Mouse (Mus musculus): ENCODE measurements around the gene Prc1. TPM values are rescaled to one million over a fixed set of nuclear protein-coding genes. Genes with fewer than 3 reads are reported as not detected.

Gene Prc1
- polyA plus RNA-seq, 2 experiments: 79.9 to 111 TPM

- no peak overlapping the region for H3K4me2 ChIP-seq (replicated peaks; ENCODE audit: low read depth, low read length, severe bottlenecking)
- H3K9ac ChIP-seq (ENCODE audit: low read depth, low read length, severe bottlenecking): no peak overlapping the region
- no peak overlapping the region for H3K27ac ChIP-seq (replicated peaks; ENCODE audit: low read depth, low read length)
- 84% methylated on average over 8 of the region's 8 CpGs for WGBS
- H3K9me3 ChIP-seq (ENCODE audit: control insufficient read depth, low read length): no peaks in the 10 kb centered on the region
- H3K36me3 ChIP-seq (ENCODE audit: control insufficient read depth, insufficient read depth, low read length): peaks cover 81% of the 10 kb centered on the region
- TF ChIP-seq POLR2A (IDR thresholded peaks at IDR 0.05; ENCODE audit: borderline replicate concordance, extremely low read depth, insufficient read depth, insufficient read length): no peak
- ATAC-seq (ENCODE audit: low FRiP score, low read depth) (peak; percentile 42; the same call in 1 of the 2 replicates), DNase-seq (ENCODE audit: low spot score) (no peak)
- H3K4me1 ChIP-seq (ENCODE audit: control insufficient read depth, insufficient read depth, low read length): no peaks in the 10 kb centered on the region
- no peaks in the 10 kb centered on the region for H3K27me3 ChIP-seq (ENCODE audit: control insufficient read depth, insufficient read depth, low read length)
- no peak overlapping the region for H3K4me3 ChIP-seq (replicated peaks; ENCODE audit: low read length)
Observed at GRCm38 (mm10) chr7:80357156-80357555, 62.9 kb downstream of the Prc1 start.

GRCm38 (mm10) chr7:80358039-80358438 is 63.8 kb downstream of the Prc1 start:
- ATAC-seq (ENCODE audit: low FRiP score, low read depth) (no peak), DNase-seq (ENCODE audit: low spot score) (no peak)
- Histone ChIP-seq H3K9ac (ENCODE audit: low read depth, low read length, severe bottlenecking) (no peak overlapping the region), H3K4me3 (replicated peaks; ENCODE audit: low read length) (no peak overlapping the region), H3K9me3 (ENCODE audit: control insufficient read depth, low read length) (no peaks in the 10 kb centered on the region), H3K4me2 (replicated peaks; ENCODE audit: low read depth, low read length, severe bottlenecking) (no peak overlapping the region), H3K27ac (replicated peaks; ENCODE audit: low read depth, low read length) (no peak overlapping the region), H3K27me3 (ENCODE audit: control insufficient read depth, insufficient read depth, low read length) (no peaks in the 10 kb centered on the region), H3K36me3 (ENCODE audit: control insufficient read depth, insufficient read depth, low read length) (peaks cover 81% of the 10 kb centered on the region), H3K4me1 (ENCODE audit: control insufficient read depth, insufficient read depth, low read length) (no peaks in the 10 kb centered on the region)
- WGBS: 80% methylated on average over 4 of the region's 4 CpGs
- TF ChIP-seq POLR2A (IDR thresholded peaks at IDR 0.05; ENCODE audit: borderline replicate concordance, extremely low read depth, insufficient read depth, insufficient read length): no peak

- H3K27ac ChIP-seq (replicated peaks; ENCODE audit: low read depth, low read length): no peak overlapping the region
- no peaks in the 10 kb centered on the region for H3K4me1 ChIP-seq (ENCODE audit: control insufficient read depth, insufficient read depth, low read length)
- DNase-seq (ENCODE audit: low spot score) (no peak), ATAC-seq (ENCODE audit: low FRiP score, low read depth) (no peak)
- H3K36me3 ChIP-seq (ENCODE audit: control insufficient read depth, insufficient read depth, low read length): peaks cover 82% of the 10 kb centered on the region
- no peak overlapping the region for H3K9ac ChIP-seq (ENCODE audit: low read depth, low read length, severe bottlenecking)
- no peak overlapping the region for H3K4me3 ChIP-seq (replicated peaks; ENCODE audit: low read length)
- H3K9me3 ChIP-seq (ENCODE audit: control insufficient read depth, low read length): no peaks in the 10 kb centered on the region
- no peak for TF ChIP-seq POLR2A (IDR thresholded peaks at IDR 0.05; ENCODE audit: borderline replicate concordance, extremely low read depth, insufficient read depth, insufficient read length)
- no peaks in the 10 kb centered on the region for H3K27me3 ChIP-seq (ENCODE audit: control insufficient read depth, insufficient read depth, low read length)
- H3K4me2 ChIP-seq (replicated peaks; ENCODE audit: low read depth, low read length, severe bottlenecking): no peak overlapping the region
- WGBS: 57% methylated on average over 3 of the region's 3 CpGs
Observed at GRCm38 (mm10) chr7:80360435-80360834, 66.2 kb downstream of the Prc1 start.

- no peak overlapping the region for H3K9ac ChIP-seq (ENCODE audit: low read depth, low read length, severe bottlenecking)
- peaks cover 66% of the 10 kb centered on the region for H3K36me3 ChIP-seq (ENCODE audit: control insufficient read depth, insufficient read depth, low read length)
- no peak overlapping the region for H3K27ac ChIP-seq (replicated peaks; ENCODE audit: low read depth, low read length)
- no peak for DNase-seq (ENCODE audit: low spot score)
- no peak for TF ChIP-seq POLR2A (IDR thresholded peaks at IDR 0.05; ENCODE audit: borderline replicate concordance, extremely low read depth, insufficient read depth, insufficient read length)
- no peaks in the 10 kb centered on the region for H3K27me3 ChIP-seq (ENCODE audit: control insufficient read depth, insufficient read depth, low read length)
- no peak overlapping the region for H3K4me3 ChIP-seq (replicated peaks; ENCODE audit: low read length)
- no peaks in the 10 kb centered on the region for H3K9me3 ChIP-seq (ENCODE audit: control insufficient read depth, low read length)
- H3K4me2 ChIP-seq (replicated peaks; ENCODE audit: low read depth, low read length, severe bottlenecking): no peak overlapping the region
- 88% methylated on average over 2 of the region's 2 CpGs for WGBS
- peaks cover 12% of the 10 kb centered on the region for H3K4me1 ChIP-seq (ENCODE audit: control insufficient read depth, insufficient read depth, low read length)
- ATAC-seq (ENCODE audit: low FRiP score, low read depth): no peak
Observed at GRCm38 (mm10) chr7:80365759-80366158, 71.5 kb downstream of the Prc1 start.

Other genes starting within 250 kb of the Prc1 start
- gene Idh2, start 179.1 kb upstream of the Prc1 start, polyA plus RNA-seq (2012; rRNA removed): 457 and 501 TPM in 2 replicates
- gene Idh2, start 179.1 kb upstream of the Prc1 start, polyA plus RNA-seq (2014; fragmentation: Nextera tagmentation; extraction: Ambion mirVana): 580 and 595 TPM in 2 replicates
- gene Sema4b, start 107.6 kb upstream of the Prc1 start, polyA plus RNA-seq (2012; rRNA removed): 8.2 and 12.3 TPM in 2 replicates
- gene Sema4b, start 107.6 kb upstream of the Prc1 start, polyA plus RNA-seq (2014; fragmentation: Nextera tagmentation; extraction: Ambion mirVana): 11.5 and 12.0 TPM in 2 replicates
- 37.8 and 52.0 TPM in 2 replicates for gene Cib1, start 61.6 kb upstream of the Prc1 start, polyA plus RNA-seq (2012; rRNA removed)
- 66.1 and 72.1 TPM in 2 replicates for gene Cib1, start 61.6 kb upstream of the Prc1 start, polyA plus RNA-seq (2014; fragmentation: Nextera tagmentation; extraction: Ambion mirVana)
- 2.0 TPM in 2 replicates for gene Gdpgp1, start 61.6 kb upstream of the Prc1 start, polyA plus RNA-seq (2012; rRNA removed)
- 2.1 and 2.4 TPM in 2 replicates for gene Gdpgp1, start 61.6 kb upstream of the Prc1 start, polyA plus RNA-seq (2014; fragmentation: Nextera tagmentation; extraction: Ambion mirVana)
- 0.28 and 0.59 TPM in 2 replicates for gene Ttll13, start 48.1 kb upstream of the Prc1 start, polyA plus RNA-seq (2012; rRNA removed)
- 0.73 and 0.94 TPM in 2 replicates for gene Ttll13, start 48.1 kb upstream of the Prc1 start, polyA plus RNA-seq (2014; fragmentation: Nextera tagmentation; extraction: Ambion mirVana)
- 50.0 and 51.6 TPM in 2 replicates for gene Ngrn, start 33.2 kb upstream of the Prc1 start, polyA plus RNA-seq (2012; rRNA removed)
- 47.5 and 49.9 TPM in 2 replicates for gene Ngrn, start 33.2 kb upstream of the Prc1 start, polyA plus RNA-seq (2014; fragmentation: Nextera tagmentation; extraction: Ambion mirVana)
- gene Vps33b, start 24.8 kb upstream of the Prc1 start, polyA plus RNA-seq (2012; rRNA removed): 17.0 and 19.1 TPM in 2 replicates
- 8.6 and 9.2 TPM in 2 replicates for gene Vps33b, start 24.8 kb upstream of the Prc1 start, polyA plus RNA-seq (2014; fragmentation: Nextera tagmentation; extraction: Ambion mirVana)
- gene Rccd1, start 30.0 kb downstream of the Prc1 start, polyA plus RNA-seq (2012; rRNA removed): 22.5 and 26.2 TPM in 2 replicates
- 8.0 and 10.2 TPM in 2 replicates for gene Rccd1, start 30.0 kb downstream of the Prc1 start, polyA plus RNA-seq (2014; fragmentation: Nextera tagmentation; extraction: Ambion mirVana)
- 55.1 and 62.6 TPM in 2 replicates for gene Unc45a, start 46.6 kb downstream of the Prc1 start, polyA plus RNA-seq (2012; rRNA removed)
- 36.9 and 40.4 TPM in 2 replicates for gene Unc45a, start 46.6 kb downstream of the Prc1 start, polyA plus RNA-seq (2014; fragmentation: Nextera tagmentation; extraction: Ambion mirVana)
- 48.8 and 50.4 TPM in 2 replicates for gene Hddc3, start 48.7 kb downstream of the Prc1 start, polyA plus RNA-seq (2012; rRNA removed)
- gene Hddc3, start 48.7 kb downstream of the Prc1 start, polyA plus RNA-seq (2014; fragmentation: Nextera tagmentation; extraction: Ambion mirVana): 23.1 and 23.8 TPM in 2 replicates
- 64.8 and 89.1 TPM in 2 replicates for gene Man2a2, start 76.9 kb downstream of the Prc1 start, polyA plus RNA-seq (2012; rRNA removed)
- 14.8 and 18.4 TPM in 2 replicates for gene Man2a2, start 76.9 kb downstream of the Prc1 start, polyA plus RNA-seq (2014; fragmentation: Nextera tagmentation; extraction: Ambion mirVana)
- gene Fes, start 93.5 kb downstream of the Prc1 start, polyA plus RNA-seq (2012; rRNA removed): 23.5 and 26.0 TPM in 2 replicates
- gene Fes, start 93.5 kb downstream of the Prc1 start, polyA plus RNA-seq (2014; fragmentation: Nextera tagmentation; extraction: Ambion mirVana): 12.6 and 14.5 TPM in 2 replicates
- gene Furin, start 111.0 kb downstream of the Prc1 start, polyA plus RNA-seq (2012; rRNA removed): 40.5 and 58.3 TPM in 2 replicates
- 17.0 and 19.8 TPM in 2 replicates for gene Furin, start 111.0 kb downstream of the Prc1 start, polyA plus RNA-seq (2014; fragmentation: Nextera tagmentation; extraction: Ambion mirVana)
- gene Blm, start 240.7 kb downstream of the Prc1 start, polyA plus RNA-seq (2012; rRNA removed): 12.9 and 16.2 TPM in 2 replicates
- 17.8 and 18.6 TPM in 2 replicates for gene Blm, start 240.7 kb downstream of the Prc1 start, polyA plus RNA-seq (2014; fragmentation: Nextera tagmentation; extraction: Ambion mirVana)

Measured in limb, embryonic 14.5 days (tissue).